Mouse (Mus musculus) CH12.LX (cell line): Measurements from ENCODE around the gene Ank3. TPM values are rescaled to one million over a fixed set of nuclear protein-coding genes. Genes with fewer than 3 reads are reported as not detected.
A peak's percentile ranks its signal among the peaks of the same experiment; 100 is the strongest.

Experiments
- DNase-seq: peaks from one replicate; pipeline ENCODE4 v3.0.0-alpha.2; 2013; ENCODE audit errors: extremely low read depth
- H3K27ac ChIP-seq: 2 replicates; pipeline ENCODE4 v1.5.1; 2012; ENCODE audit warnings: low read depth, mild to moderate bottlenecking, control low read depth, moderate library complexity; ENCODE audit not compliant: insufficient read depth
- H3K27me3 ChIP-seq: replicated peaks from 2 replicates; pipeline ENCODE3; 2012; ENCODE audit warnings: inconsistent platforms
- H3K36me3 ChIP-seq, 2 experiments: replicated peaks in 1 of 2; 2 replicates each; pipeline versions ENCODE3 to v1.6.1; 2012; ENCODE audit warnings: inconsistent platforms in 1 of 2, low read length in 1 of 2, mild to moderate bottlenecking in 1 of 2, mixed read lengths in 1 of 2, moderate library complexity in 1 of 2; ENCODE audit not compliant: control insufficient read depth in 1 of 2, insufficient read depth in 1 of 2
- H3K4me1 ChIP-seq, 2 experiments: 2 replicates each; pipeline ENCODE4 v1.6.1; 2012; ENCODE audit warnings: inconsistent platforms in 1 of 2, moderate library complexity in 1 of 2; ENCODE audit not compliant: insufficient read depth in 2 of 2, control insufficient read depth in 1 of 2
- H3K4me2 ChIP-seq: 2 replicates; pipeline ENCODE4 v1.6.1; 2012; ENCODE audit warnings: low read depth, mild to moderate bottlenecking, control low read depth; ENCODE audit not compliant: poor library complexity, insufficient read depth, severe bottlenecking
- H3K4me3 ChIP-seq, 3 experiments: fragments of 150-350 bp in 1 of 3; sonication (generic) in 1 of 3; replicated peaks in 1 of 3; 2 replicates each; pipeline versions ENCODE3 to v1.5.1; 2011 to 2012; ENCODE audit warnings: low read depth in 2 of 3, low read length in 2 of 3, mild to moderate bottlenecking in 2 of 3, moderate library complexity in 2 of 3, control low read depth in 1 of 3, improper control_type of control experiment in 1 of 3, inconsistent platforms in 1 of 3, mixed read lengths in 1 of 3; ENCODE audit not compliant: poor library complexity in 1 of 3
- H3K79me2 ChIP-seq: replicated peaks from 2 replicates; pipeline ENCODE4 v1.6.1; 2012; ENCODE audit warnings: mild to moderate bottlenecking, moderate library complexity; ENCODE audit not compliant: control insufficient read depth, poor library complexity, insufficient read depth, severe bottlenecking; ENCODE audit errors: extremely low read depth
- H3K9ac ChIP-seq: 2 replicates; pipeline ENCODE4 v1.6.1; 2012; ENCODE audit warnings: low read depth, mild to moderate bottlenecking, control low read depth, moderate library complexity; ENCODE audit not compliant: insufficient read depth
- H3K9me3 ChIP-seq: replicated peaks from 2 replicates; pipeline ENCODE3; 2012; ENCODE audit warnings: low read length, inconsistent platforms, mixed read lengths
- BHLHE40 ChIP-seq: IDR thresholded peaks from 2 replicates; pipeline ENCODE4 v1.6.1; 2011; ENCODE audit warnings: mild to moderate bottlenecking, low read depth, low read length, improper control_type of control experiment
- CTCF ChIP-seq, 2 experiments: IDR thresholded peaks in 1 of 2; conservative IDR thresholded peaks in 1 of 2; 2 replicates each; pipeline ENCODE4 v1.5.1; 2011 to 2012; ENCODE audit warnings: low read depth in 2 of 2, low read length in 2 of 2, improper control_type of control experiment in 1 of 2, inconsistent platforms in 1 of 2, mild to moderate bottlenecking in 1 of 2, moderate library complexity in 1 of 2
- ETS1 ChIP-seq: conservative IDR thresholded peaks from 2 replicates; pipeline ENCODE4 v1.6.1; 2012; ENCODE audit warnings: low read depth, mild to moderate bottlenecking, inconsistent platforms, low read length, improper control_type of control experiment, moderate library complexity
- GABPA ChIP-seq: IDR thresholded peaks from 2 replicates; pipeline ENCODE4 v1.6.1; 2012; ENCODE audit warnings: low read depth, low read length, improper control_type of control experiment, inconsistent platforms; ENCODE audit not compliant: insufficient replicate concordance
- HCFC1 ChIP-seq: IDR thresholded peaks from 2 replicates; pipeline ENCODE4 v1.6.1; 2012; ENCODE audit warnings: low read depth, mild to moderate bottlenecking, inconsistent platforms, low read length, improper control_type of control experiment
- MAZ ChIP-seq: IDR thresholded peaks from 2 replicates; pipeline ENCODE4 v1.6.1; 2012; ENCODE audit warnings: low read depth, mild to moderate bottlenecking, inconsistent platforms, low read length, improper control_type of control experiment, moderate library complexity
- MYC ChIP-seq: IDR thresholded peaks from 2 replicates; pipeline ENCODE4 v1.6.1; 2011; ENCODE audit warnings: low read depth, mild to moderate bottlenecking, improper control_type of control experiment, low read length
- NRF1 ChIP-seq: IDR thresholded peaks from 2 replicates; pipeline ENCODE4 v1.6.1; 2014; ENCODE audit warnings: low read depth, mild to moderate bottlenecking, inconsistent platforms, low read length, improper control_type of control experiment, moderate library complexity
- POLR2A ChIP-seq: IDR thresholded peaks from 2 replicates; pipeline ENCODE4 v1.6.1; 2011; ENCODE audit warnings: low read depth, mild to moderate bottlenecking, improper control_type of control experiment, low read length
- POLR2AphosphoS2 ChIP-seq: IDR thresholded peaks from 2 replicates; pipeline ENCODE4 v1.6.1; 2011; ENCODE audit warnings: low read depth, low read length, improper control_type of control experiment
- RAD21 ChIP-seq: IDR thresholded peaks from 2 replicates; pipeline ENCODE4 v1.6.1; 2011; ENCODE audit warnings: low read depth, mild to moderate bottlenecking, low read length, improper control_type of control experiment, moderate library complexity
- RCOR1 ChIP-seq: conservative IDR thresholded peaks from 2 replicates; pipeline ENCODE4 v1.6.1; 2012; ENCODE audit warnings: low read depth, mild to moderate bottlenecking, inconsistent platforms, low read length, improper control_type of control experiment
- SIN3A ChIP-seq: IDR thresholded peaks from 2 replicates; pipeline ENCODE4 v1.6.1; 2012; ENCODE audit warnings: low read length, improper control_type of control experiment, inconsistent platforms
- UBTF ChIP-seq: IDR thresholded peaks from 2 replicates; pipeline ENCODE4 v1.6.1; 2012; ENCODE audit warnings: low read depth, mild to moderate bottlenecking, inconsistent platforms, low read length, improper control_type of control experiment, moderate library complexity
- ZC3H11A ChIP-seq: IDR thresholded peaks from 2 replicates; pipeline ENCODE4 v1.6.1; 2012; ENCODE audit warnings: low read depth, mild to moderate bottlenecking, inconsistent platforms, low read length, improper control_type of control experiment
- ZKSCAN1 ChIP-seq: IDR thresholded peaks from 2 replicates; pipeline ENCODE4 v1.6.1; 2012; ENCODE audit warnings: low read depth, inconsistent platforms, low read length, improper control_type of control experiment, borderline replicate concordance
- ZMIZ1 ChIP-seq: IDR thresholded peaks from 2 replicates; pipeline ENCODE4 v1.6.1; 2012; ENCODE audit warnings: low read depth, mild to moderate bottlenecking, inconsistent platforms, low read length, improper control_type of control experiment
- ZNF384 ChIP-seq: IDR thresholded peaks from 2 replicates; pipeline ENCODE4 v1.6.1; 2012; ENCODE audit warnings: low read depth, low read length, improper control_type of control experiment, inconsistent platforms
- dilution Hi-C: fragments of 300-500 bp; cut with MboI; formaldehyde crosslinking; loops from 2 replicates; pipeline ENCODE4 v1.14.3; 2020; ENCODE audit warnings: low sequenced_read_pairs; ENCODE audit not compliant: extremely low pct_unique_long_range_greater_than_20kb, extremely low pct_ligation_motif_present
- in situ Hi-C: fragments of 300-500 bp; cut with MboI; formaldehyde crosslinking; loops from 3 replicates; pipeline ENCODE4 v1.14.3; 2019; ENCODE audit warnings: low sequenced_read_pairs, low pct_ligation_motif_present, low pct_unique_long_range_greater_than_20kb, mixed read lengths
- polyA plus RNA-seq: library from polyadenylated mRNA; unstranded; fragments of >175 nt; gene quantifications from 2 replicates; pipeline ENCODE4 v1.2.1, GENCODE M21; 2012; ENCODE audit warnings: low read depth; ENCODE audit not compliant: insufficient read length
- total RNA-seq, 2 experiments: library from RNA; depleted of rRNA; stranded (reverse); fragments of 300-350 nt in 1 of 2; fragments of >200 nt in 1 of 2; gene quantifications; 2 replicates each; pipeline ENCODE4 v1.2.3; 2012 to 2014

Gene Ank3
- total and polyA plus RNA-seq, 3 experiments, result 4.7 to 8.3 (median 6.2) TPM

DNA sequence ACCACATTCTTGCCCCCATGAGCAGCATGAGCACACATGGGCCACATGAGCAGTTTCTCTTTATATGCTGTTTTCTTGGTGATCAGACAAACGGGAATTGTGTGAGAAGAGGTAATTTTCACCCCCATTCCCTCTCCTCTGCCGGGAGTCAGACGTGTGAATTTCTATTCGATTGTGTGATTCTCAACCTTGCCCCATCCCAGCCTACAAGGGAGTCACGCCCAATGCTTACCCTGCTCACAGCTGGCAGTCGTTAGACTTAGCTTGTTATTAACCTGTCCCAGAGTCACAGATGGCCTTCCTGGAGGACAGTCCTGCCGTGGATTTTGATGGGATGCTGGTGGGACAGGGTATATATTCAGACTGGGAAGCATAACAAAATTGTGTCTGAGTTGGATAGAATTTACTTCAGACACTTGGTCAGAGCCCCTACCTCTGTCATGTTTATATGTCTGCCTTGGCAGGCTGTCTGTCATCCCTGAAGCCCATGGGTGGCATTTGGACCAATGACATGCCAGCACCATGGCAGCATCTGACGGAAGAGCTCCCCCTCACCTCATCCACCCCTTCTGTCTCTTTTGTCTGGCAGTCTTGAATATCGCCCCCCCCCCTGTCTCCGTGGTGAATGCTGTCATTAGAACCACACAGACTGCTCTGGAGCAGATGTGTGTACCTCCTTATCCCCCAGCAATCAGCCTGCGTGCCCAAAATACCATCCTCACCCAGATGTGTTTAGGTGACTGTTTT is 237.5 kb downstream of the Ank3 start:
- Histone ChIP-seq H3K79me2 (no peaks in the 10 kb centered on the region), H3K9me3 (no peaks in the 10 kb centered on the region), H3K4me3 (no peak overlapping the region), H3K27me3 (no peaks in the 10 kb centered on the region), H3K9ac (no peak overlapping the region), H3K27ac (no peak overlapping the region), H3K4me2 (no peak overlapping the region), H3K36me3 (peaks cover 0 to 12% of the 10 kb centered on the region in 2 experiments), H3K4me1 (0 out of 4 replicates have a peak, but pooled peaks cover 0 to 2% of the 10 kb centered on the region in 2 experiments)
- no peak for DNase-seq
- dilution Hi-C loops, result no loop called here
- in situ Hi-C loops, result no loop called here
- TF ChIP-seq HCFC1 (no peak), SIN3A (no peak), ETS1 (no peak), ZNF384 (no peak), CTCF (conservative IDR thresholded peaks at IDR 0.05 in 1 of 2, IDR thresholded peaks at IDR 0.05 in 1 of 2; ENCODE audit: low read depth in 2 of 2, low read length in 2 of 2) (no peak), MAZ (no peak), POLR2A (no peak), ZKSCAN1 (no peak), MYC (no peak), NRF1 (no peak), POLR2AphosphoS2 (no peak), GABPA (no peak), UBTF (no peak), ZMIZ1 (no peak), ZC3H11A (no peak), BHLHE40 (no peak)

DNA sequence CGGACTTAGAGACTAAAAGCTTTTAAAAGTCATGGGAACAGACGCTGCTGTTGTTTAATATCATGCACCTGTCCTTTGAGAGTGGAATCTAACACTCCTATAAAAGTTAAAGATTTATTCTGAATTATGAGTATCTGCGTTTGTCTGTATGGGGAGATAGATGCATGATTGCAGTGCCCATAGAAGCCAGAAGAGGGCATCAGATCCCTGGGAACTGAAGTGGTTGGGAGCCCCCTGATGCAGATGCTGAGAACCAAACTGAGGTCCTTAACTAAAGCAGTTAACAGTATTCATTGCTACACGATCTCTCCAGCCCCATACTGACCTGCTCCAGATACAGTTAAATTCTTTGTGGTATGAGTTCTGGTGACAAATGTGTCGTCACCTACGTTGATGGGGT is 240.6 kb downstream of the Ank3 start:
- no peaks in the 10 kb centered on the region for H3K27me3 ChIP-seq
- no peaks in the 10 kb centered on the region for H3K79me2 ChIP-seq
- no peak overlapping the region for H3K4me3 ChIP-seq
- H3K4me1 ChIP-seq, result peaks cover 4 to 20% of the 10 kb centered on the region in 2 experiments; a peak in 3 of 4 replicates
- in situ Hi-C loops (no loop called here), dilution Hi-C loops (no loop called here)
- TF ChIP-seq ZNF384, result no peak
- TF ChIP-seq RAD21, result peak; percentile 1; the same call in 1 of the 2 replicates
- peak; percentile 24 to 33; a peak in 2 of 4 replicates for TF ChIP-seq CTCF (conservative IDR thresholded peaks at IDR 0.05 in 1 of 2, IDR thresholded peaks at IDR 0.05 in 1 of 2; ENCODE audit: low read depth in 2 of 2, low read length in 2 of 2)
- no peak for TF ChIP-seq RCOR1
- H3K36me3 ChIP-seq, result peaks cover 0 to 9% of the 10 kb centered on the region in 2 experiments
- no peaks in the 10 kb centered on the region for H3K9me3 ChIP-seq
- H3K4me2 ChIP-seq, result no peak overlapping the region
- DNase-seq, result no peak
- H3K9ac ChIP-seq, result no peak overlapping the region
- no peak overlapping the region for H3K27ac ChIP-seq
